Mouse (Mus musculus): Measurements from ENCODE around the gene Gm10645.

Gene Gm10645

DNA sequence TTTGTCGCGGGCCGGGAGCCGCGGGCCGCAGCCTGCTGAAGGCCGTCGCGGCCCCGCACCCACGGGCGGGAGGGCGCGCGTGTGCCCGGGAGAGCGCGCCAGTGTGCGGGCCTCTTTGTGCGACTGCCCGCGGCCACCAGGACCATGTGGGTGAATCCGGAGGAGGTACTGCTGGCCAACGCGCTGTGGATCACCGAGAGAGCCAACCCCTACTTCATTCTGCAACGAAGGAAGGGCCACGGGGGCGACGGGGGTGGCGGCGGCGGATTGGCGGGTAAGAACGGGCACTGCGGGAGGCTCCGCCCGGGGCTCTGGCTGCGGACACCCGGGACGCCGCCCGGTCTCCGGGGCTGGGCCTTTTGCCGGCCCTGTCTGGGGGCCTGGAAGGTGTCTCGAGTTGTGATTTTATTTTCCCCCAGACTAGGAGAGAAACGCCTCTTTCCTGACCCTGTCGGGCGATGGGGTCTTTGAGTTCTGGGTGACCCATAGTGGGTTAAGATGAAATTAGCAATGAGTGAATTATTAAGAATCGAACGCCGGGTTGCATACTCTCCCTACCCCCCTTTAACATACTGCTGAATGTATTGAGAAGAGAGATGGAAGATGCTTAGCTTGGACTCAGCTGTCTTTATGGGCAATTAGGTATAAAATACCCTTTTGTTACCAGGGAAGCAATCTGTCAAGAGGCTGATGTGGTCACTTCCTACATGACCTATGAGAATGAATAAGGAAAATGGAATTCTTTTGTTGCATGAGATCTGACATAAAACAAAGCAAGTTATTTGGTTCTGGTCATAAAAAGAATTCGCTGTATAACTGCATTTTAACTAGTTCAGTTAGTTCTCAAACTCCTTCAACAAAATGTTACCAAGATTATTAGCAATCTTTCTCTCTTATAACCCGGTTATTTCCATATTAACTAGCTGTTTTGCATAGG, at the start of gene Gm10645:
Gene Gm10645 (minus strand): TSS at position 240 of the 937 bp plus-strand sequence.
- in situ Hi-C loops (cut with MboI; ENCODE audit: unreplicated experiment in 2 of 2): loop anchor here (5.0 to 10.0 kb wide), 3 partner anchors 64 to 429 kb away; no protein-coding TSS in a partner anchor

DNA sequence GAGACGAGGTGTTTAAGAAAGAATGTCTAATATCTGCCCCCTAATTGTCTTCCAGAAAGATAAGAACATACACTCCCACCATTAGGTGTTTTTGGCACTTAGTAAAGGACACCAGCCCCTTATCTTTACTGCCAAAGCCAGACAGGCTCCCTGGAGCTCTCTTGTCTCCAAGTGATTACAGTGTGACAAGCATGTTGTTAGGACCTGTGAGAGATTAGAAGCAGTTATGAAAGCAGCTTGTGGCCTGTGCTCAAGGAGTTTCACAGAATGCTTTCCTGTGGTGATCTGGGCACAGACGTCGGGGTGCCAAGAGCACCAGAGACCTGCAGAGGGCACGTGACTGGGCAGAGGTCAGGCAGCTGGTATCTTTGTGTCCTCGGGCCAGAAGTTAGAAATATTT, 49.1 kb upstream of the Gm10645 start:
- in situ Hi-C loops (cut with MboI; ENCODE audit: unreplicated experiment in 2 of 2): loop anchor here in 1 of 2 experiments (25.0 kb wide), 1 partner anchor 853 kb away; no protein-coding TSS in a partner anchor

- in situ Hi-C loops (cut with MboI; ENCODE audit: unreplicated experiment in 2 of 2): loop anchor here in 1 of 2 experiments (25.0 kb wide), 1 partner anchor 848 kb away; no protein-coding TSS in a partner anchor
Observed at GRCm38 (mm10) chr8:83210676-83211075, 44.7 kb upstream of the Gm10645 start.

- in situ Hi-C loops (cut with MboI; ENCODE audit: unreplicated experiment in 2 of 2): loop anchor here in 1 of 2 experiments (25.0 kb wide), 1 partner anchor 847 kb away; no protein-coding TSS in a partner anchor
Observed at GRCm38 (mm10) chr8:83209581-83209980, 43.6 kb upstream of the Gm10645 start.

- in situ Hi-C loops (cut with MboI; ENCODE audit: unreplicated experiment in 2 of 2): loop anchor here in 1 of 2 experiments (25.0 kb wide), 1 partner anchor 844 kb away; no protein-coding TSS in a partner anchor
Observed at GRCm38 (mm10) chr8:83205907-83206306, 39.9 kb upstream of the Gm10645 start.

- in situ Hi-C loops (cut with MboI; ENCODE audit: unreplicated experiment in 2 of 2): loop anchor here in 1 of 2 experiments (25.0 kb wide), 1 partner anchor 841 kb away; no protein-coding TSS in a partner anchor
Observed at GRCm38 (mm10) chr8:83202946-83203345, 37.0 kb upstream of the Gm10645 start.

GRCm38 (mm10) chr8:83200191-83201177, 34.5 kb upstream of the Gm10645 start:
- in situ Hi-C loops (cut with MboI; ENCODE audit: unreplicated experiment in 2 of 2): loop anchor here in 1 of 2 experiments (25.0 kb wide), 1 partner anchor 838 kb away; no protein-coding TSS in a partner anchor

DNA sequence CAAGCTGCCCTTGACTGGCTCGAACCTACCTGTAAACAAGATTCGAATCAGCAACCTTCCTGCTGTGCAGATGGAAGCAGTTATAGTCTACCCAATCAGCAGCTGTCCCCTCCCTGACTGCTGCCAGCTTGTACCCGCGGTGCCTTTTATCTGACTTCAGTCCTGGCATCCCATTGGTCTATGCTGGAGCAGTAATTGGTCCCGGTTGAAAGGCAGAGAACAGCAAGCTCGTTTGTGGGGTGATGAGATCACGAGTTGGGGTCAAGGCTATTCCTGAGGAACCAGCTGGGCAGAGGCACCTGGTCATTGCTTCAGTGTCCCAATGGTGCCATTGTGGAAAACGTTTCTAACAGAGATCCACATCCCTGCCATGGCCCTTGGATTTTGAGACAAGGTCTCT, 33.7 kb upstream of the Gm10645 start:
- in situ Hi-C loops (cut with MboI; ENCODE audit: unreplicated experiment in 2 of 2): loop anchor here in 1 of 2 experiments (25.0 kb wide), 1 partner anchor 837 kb away; no protein-coding TSS in a partner anchor

DNA sequence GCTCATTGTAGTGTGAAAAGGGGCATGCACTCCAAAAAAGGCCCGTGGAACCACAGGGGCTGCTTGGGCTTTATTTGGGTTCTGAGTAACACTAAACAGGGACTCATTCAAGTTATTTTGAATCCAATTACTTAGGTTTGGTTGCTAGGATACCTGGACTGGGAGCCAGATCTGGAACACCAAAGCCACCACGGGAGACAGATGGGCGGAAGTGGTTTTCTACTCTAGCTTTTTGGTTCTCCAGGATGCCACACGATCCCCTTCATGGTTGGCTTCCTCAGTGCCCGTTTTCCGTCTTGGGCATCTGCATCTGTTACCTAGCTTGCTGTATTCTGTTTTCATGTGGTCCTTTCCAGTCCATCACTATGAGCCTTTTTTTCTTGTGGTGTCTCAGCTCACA, 30.1 kb upstream of the Gm10645 start:
- in situ Hi-C loops (cut with MboI; ENCODE audit: unreplicated experiment in 2 of 2): no loop called here

DNA sequence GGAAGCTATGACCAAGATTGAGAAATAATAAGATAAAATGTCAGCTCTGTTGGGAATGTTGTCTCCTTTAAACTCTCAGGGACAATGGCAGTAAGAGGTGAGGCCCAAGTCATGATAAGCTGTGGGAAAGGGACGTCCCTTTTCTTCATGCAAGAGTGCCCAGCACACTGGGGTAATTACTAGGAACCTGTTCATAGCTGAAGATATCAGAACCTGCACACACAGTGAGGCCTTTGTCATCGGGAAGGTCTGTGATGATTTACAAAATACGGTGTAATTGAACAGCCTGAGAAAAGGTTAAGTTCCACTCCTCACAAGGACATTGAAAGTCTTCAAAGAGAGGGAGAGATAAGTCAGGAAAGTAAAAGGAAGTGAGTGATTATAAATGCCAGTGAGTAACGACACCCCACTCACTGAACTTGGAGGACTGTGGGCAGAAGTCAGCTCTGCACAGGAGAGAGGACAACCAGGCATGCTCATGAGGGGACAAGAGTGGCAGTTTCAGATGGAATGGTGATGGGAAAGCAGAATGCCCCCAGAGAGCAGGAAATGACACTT, 23.6 kb upstream of the Gm10645 start:
- in situ Hi-C loops (cut with MboI; ENCODE audit: unreplicated experiment in 2 of 2): no loop called here

DNA sequence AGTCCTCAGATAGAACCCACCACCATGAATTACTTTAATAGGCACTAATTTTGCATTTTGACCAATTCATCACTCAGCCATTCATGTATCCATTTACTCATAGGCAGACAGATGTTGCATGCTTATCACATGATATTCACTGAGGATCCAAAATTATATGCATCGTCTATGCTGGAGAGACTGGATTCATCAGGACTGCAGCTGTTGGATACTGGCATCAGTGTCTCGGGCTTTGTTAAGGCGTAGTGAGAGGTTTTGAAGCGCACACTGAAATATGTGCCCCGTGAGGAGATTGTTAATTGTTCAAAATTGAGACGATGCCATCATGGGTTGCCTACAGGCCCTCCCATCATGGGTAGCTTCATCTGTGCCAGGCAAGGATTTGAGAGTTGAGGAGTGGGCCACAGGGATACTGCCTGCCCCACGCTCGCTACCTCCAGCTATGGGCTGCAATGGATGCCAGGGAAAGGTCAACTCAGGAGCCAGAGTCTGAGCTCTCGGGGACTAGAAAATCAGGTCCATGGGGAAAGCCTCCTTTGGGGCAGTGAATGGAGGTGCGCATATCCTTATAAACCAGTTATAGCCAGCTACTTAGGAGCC, 21.5 kb upstream of the Gm10645 start:
- in situ Hi-C loops (cut with MboI; ENCODE audit: unreplicated experiment in 2 of 2): no loop called here

DNA sequence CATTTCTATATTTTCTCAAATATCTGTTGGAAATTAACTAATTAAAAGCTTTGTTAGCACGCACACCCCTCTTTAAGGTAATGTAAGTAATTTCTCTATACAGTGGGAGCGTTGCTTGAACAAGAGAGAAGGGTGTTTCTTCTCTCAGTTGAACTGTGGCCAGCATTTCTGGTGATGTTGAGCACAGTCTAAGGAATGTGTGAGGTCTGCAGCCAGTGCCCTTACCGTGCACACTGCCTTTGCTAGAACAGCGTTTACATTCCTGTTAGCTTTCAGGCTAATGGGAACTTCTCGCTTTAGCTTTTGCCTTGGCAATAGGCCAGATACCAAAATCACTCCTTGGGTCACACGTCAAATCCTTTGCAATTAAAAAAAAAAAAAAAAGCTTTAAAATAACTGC, 20.4 kb upstream of the Gm10645 start:
- in situ Hi-C loops (cut with MboI; ENCODE audit: unreplicated experiment in 2 of 2): no loop called here

- in situ Hi-C loops (cut with MboI; ENCODE audit: unreplicated experiment in 2 of 2): no loop called here
Observed at GRCm38 (mm10) chr8:83182784-83183183, 16.8 kb upstream of the Gm10645 start.

- in situ Hi-C loops (cut with MboI; ENCODE audit: unreplicated experiment in 2 of 2): no loop called here
Observed at GRCm38 (mm10) chr8:83181851-83182482, 16.0 kb upstream of the Gm10645 start.

- in situ Hi-C loops (cut with MboI; ENCODE audit: unreplicated experiment in 2 of 2): loop anchor here (5.0 to 10.0 kb wide), 2 partner anchors 267 to 316 kb away; partner anchors contain the start of gene Rnf150 (in 2 of the 2)
Observed at GRCm38 (mm10) chr8:83178228-83178742, 12.3 kb upstream of the Gm10645 start.

- in situ Hi-C loops (cut with MboI; ENCODE audit: unreplicated experiment in 2 of 2): loop anchor here (5.0 to 10.0 kb wide), 2 partner anchors 267 to 315 kb away; partner anchors contain the start of gene Rnf150 (in 2 of the 2)
Observed at GRCm38 (mm10) chr8:83177317-83178195, 11.6 kb upstream of the Gm10645 start.

DNA sequence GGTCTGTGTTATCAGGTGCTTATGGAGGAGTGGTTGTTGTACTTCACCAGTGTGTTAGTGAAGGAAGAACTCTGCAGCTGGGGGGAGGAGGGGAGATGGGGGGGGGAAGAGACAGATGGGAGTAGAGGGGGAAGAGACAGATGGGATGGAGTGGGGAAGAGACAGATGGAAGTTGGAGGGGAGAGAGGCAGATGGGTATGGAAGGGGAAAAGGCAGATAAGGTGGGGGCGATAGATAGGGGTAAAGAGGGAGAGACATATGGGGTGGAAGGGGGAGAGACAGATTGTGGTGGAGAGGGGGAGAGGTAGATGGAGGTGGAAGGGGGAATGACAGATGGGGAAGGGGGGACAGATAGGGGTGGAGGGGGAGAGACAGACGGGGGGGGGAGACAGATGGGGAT, 10.8 kb upstream of the Gm10645 start:
- in situ Hi-C loops (cut with MboI; ENCODE audit: unreplicated experiment in 2 of 2): loop anchor here (5.0 to 10.0 kb wide), 2 partner anchors 268 to 314 kb away; partner anchors contain the start of gene Rnf150 (in 2 of the 2)
